Mouse (Mus musculus): Measurements from ENCODE around the gene Lpxn. TPM values are rescaled to one million over a fixed set of nuclear protein-coding genes. Genes with fewer than 3 reads are reported as not detected.

Gene Lpxn
- polyA plus RNA-seq (2012; rRNA removed), result 4.0 and 4.1 TPM in 2 replicates
- 3.7 and 4.8 TPM in 2 replicates for polyA plus RNA-seq (2014; fragmentation: Nextera tagmentation; extraction: Ambion mirVana)

- ATAC-seq (ENCODE audit: low FRiP score, low read depth) (peak; percentile 93), DNase-seq (ENCODE audit: low spot score) (peak; percentile 99)
- peak within 1 kb of the TSS; percentile 72 for H3K4me2 ChIP-seq (replicated peaks; ENCODE audit: low read depth, low read length, severe bottlenecking)
- H3K9me3 ChIP-seq (ENCODE audit: control insufficient read depth, low read length), result no peaks in the 10 kb centered on the region
- WGBS, result under 1% methylated on average over 53 of the region's 76 CpGs
- peak within 1 kb of the TSS; percentile 99 for H3K9ac ChIP-seq (ENCODE audit: low read depth, low read length, severe bottlenecking)
- 0 out of 2 replicates have a peak, but pooled peaks cover 5% of the 10 kb centered on the region for H3K4me1 ChIP-seq (ENCODE audit: control insufficient read depth, insufficient read depth, low read length)
- TF ChIP-seq POLR2A (IDR thresholded peaks at IDR 0.05; ENCODE audit: borderline replicate concordance, extremely low read depth, insufficient read depth, insufficient read length), result peak; percentile 59; the same call in 1 of the 2 replicates
- no peaks in the 10 kb centered on the region for H3K36me3 ChIP-seq (ENCODE audit: control insufficient read depth, insufficient read depth, low read length)
- H3K27ac ChIP-seq (replicated peaks; ENCODE audit: low read depth, low read length), result peak within 1 kb of the TSS; percentile 100
- no peaks in the 10 kb centered on the region for H3K27me3 ChIP-seq (ENCODE audit: control insufficient read depth, insufficient read depth, low read length)
- peak within 1 kb of the TSS; percentile 94 for H3K4me3 ChIP-seq (replicated peaks; ENCODE audit: low read length)
Measured at GRCm38 (mm10) chr19:12795511-12796327, at the start of gene Lpxn, which contains the start of gene Zfp91. Gene Lpxn, plus strand, starts transcription at chr19:12796193. Gene Zfp91, minus strand, starts transcription at chr19:12796126.

GRCm38 (mm10) chr19:12756286-12756685 lies 39.7 kb upstream of the Lpxn start:
- no peak overlapping the region for H3K4me3 ChIP-seq (replicated peaks; ENCODE audit: low read length)
- H3K4me1 ChIP-seq (ENCODE audit: control insufficient read depth, insufficient read depth, low read length), result no peaks in the 10 kb centered on the region
- ATAC-seq (ENCODE audit: low FRiP score, low read depth) (no peak), DNase-seq (ENCODE audit: low spot score) (no peak)
- H3K27ac ChIP-seq (replicated peaks; ENCODE audit: low read depth, low read length), result no peak overlapping the region
- no peak overlapping the region for H3K4me2 ChIP-seq (replicated peaks; ENCODE audit: low read depth, low read length, severe bottlenecking)
- no peak for TF ChIP-seq POLR2A (IDR thresholded peaks at IDR 0.05; ENCODE audit: borderline replicate concordance, extremely low read depth, insufficient read depth, insufficient read length)
- no peak overlapping the region for H3K9ac ChIP-seq (ENCODE audit: low read depth, low read length, severe bottlenecking)
- H3K27me3 ChIP-seq (ENCODE audit: control insufficient read depth, insufficient read depth, low read length), result no peaks in the 10 kb centered on the region
- H3K36me3 ChIP-seq (ENCODE audit: control insufficient read depth, insufficient read depth, low read length), result no peaks in the 10 kb centered on the region
- H3K9me3 ChIP-seq (ENCODE audit: control insufficient read depth, low read length), result no peaks in the 10 kb centered on the region
- WGBS, result 73% methylated on average over 3 of the region's 3 CpGs

GRCm38 (mm10) chr19:12758936-12759478 lies 37.0 kb upstream of the Lpxn start:
- H3K27me3 ChIP-seq (ENCODE audit: control insufficient read depth, insufficient read depth, low read length), result no peaks in the 10 kb centered on the region
- H3K36me3 ChIP-seq (ENCODE audit: control insufficient read depth, insufficient read depth, low read length), result peaks cover 14% of the 10 kb centered on the region
- H3K4me1 ChIP-seq (ENCODE audit: control insufficient read depth, insufficient read depth, low read length), result no peaks in the 10 kb centered on the region
- DNase-seq (ENCODE audit: low spot score), result no peak
- H3K4me3 ChIP-seq (replicated peaks; ENCODE audit: low read length), result no peak overlapping the region
- no peak overlapping the region for H3K9ac ChIP-seq (ENCODE audit: low read depth, low read length, severe bottlenecking)
- TF ChIP-seq POLR2A (IDR thresholded peaks at IDR 0.05; ENCODE audit: borderline replicate concordance, extremely low read depth, insufficient read depth, insufficient read length), result no peak
- no peaks in the 10 kb centered on the region for H3K9me3 ChIP-seq (ENCODE audit: control insufficient read depth, low read length)
- no peak overlapping the region for H3K27ac ChIP-seq (replicated peaks; ENCODE audit: low read depth, low read length)
- no peak for ATAC-seq (ENCODE audit: low FRiP score, low read depth)
- 93% methylated on average over 1 of the region's 1 CpGs for WGBS
- H3K4me2 ChIP-seq (replicated peaks; ENCODE audit: low read depth, low read length, severe bottlenecking), result no peak overlapping the region

- no peak overlapping the region for H3K9ac ChIP-seq (ENCODE audit: low read depth, low read length, severe bottlenecking)
- DNase-seq (ENCODE audit: low spot score), result no peak
- H3K4me2 ChIP-seq (replicated peaks; ENCODE audit: low read depth, low read length, severe bottlenecking), result no peak overlapping the region
- no peak for TF ChIP-seq POLR2A (IDR thresholded peaks at IDR 0.05; ENCODE audit: borderline replicate concordance, extremely low read depth, insufficient read depth, insufficient read length)
- no peak overlapping the region for H3K27ac ChIP-seq (replicated peaks; ENCODE audit: low read depth, low read length)
- no peak for ATAC-seq (ENCODE audit: low FRiP score, low read depth)
- H3K36me3 ChIP-seq (ENCODE audit: control insufficient read depth, insufficient read depth, low read length), result peaks cover 19% of the 10 kb centered on the region
- H3K9me3 ChIP-seq (ENCODE audit: control insufficient read depth, low read length), result no peaks in the 10 kb centered on the region
- H3K4me3 ChIP-seq (replicated peaks; ENCODE audit: low read length), result no peak overlapping the region
- no peaks in the 10 kb centered on the region for H3K27me3 ChIP-seq (ENCODE audit: control insufficient read depth, insufficient read depth, low read length)
- H3K4me1 ChIP-seq (ENCODE audit: control insufficient read depth, insufficient read depth, low read length), result no peaks in the 10 kb centered on the region
- 68% methylated on average over 2 of the region's 2 CpGs for WGBS
Measured at GRCm38 (mm10) chr19:12759656-12760055, 36.3 kb upstream of the Lpxn start.

GRCm38 (mm10) chr19:12762212-12763130 lies 33.5 kb upstream of the Lpxn start:
- WGBS, result 66% methylated on average over 2 of the region's 2 CpGs
- DNase-seq (ENCODE audit: low spot score) (no peak), ATAC-seq (ENCODE audit: low FRiP score, low read depth) (no peak)
- Histone ChIP-seq H3K27ac (replicated peaks; ENCODE audit: low read depth, low read length) (no peak overlapping the region), H3K9me3 (ENCODE audit: control insufficient read depth, low read length) (no peaks in the 10 kb centered on the region), H3K9ac (ENCODE audit: low read depth, low read length, severe bottlenecking) (no peak overlapping the region), H3K4me3 (replicated peaks; ENCODE audit: low read length) (no peak overlapping the region), H3K27me3 (ENCODE audit: control insufficient read depth, insufficient read depth, low read length) (no peaks in the 10 kb centered on the region), H3K36me3 (ENCODE audit: control insufficient read depth, insufficient read depth, low read length) (peaks cover 27% of the 10 kb centered on the region), H3K4me1 (ENCODE audit: control insufficient read depth, insufficient read depth, low read length) (no peaks in the 10 kb centered on the region), H3K4me2 (replicated peaks; ENCODE audit: low read depth, low read length, severe bottlenecking) (no peak overlapping the region)
- no peak for TF ChIP-seq POLR2A (IDR thresholded peaks at IDR 0.05; ENCODE audit: borderline replicate concordance, extremely low read depth, insufficient read depth, insufficient read length)

Measured in limb, embryonic 14.5 days (tissue).